Mouse (Mus musculus) kidney, adult 2 months (tissue): ENCODE data around the gene Trim71. TPM values are rescaled to one million over a fixed set of nuclear protein-coding genes. Genes with fewer than 3 reads are reported as not detected.

ENCODE experiments used
- DNase-seq: peaks from one replicate; pipeline ENCODE4 v3.0.0; 2021
- H3K27ac ChIP-seq: fragments of 200-500 bp; 2 replicates; pipeline ENCODE4 v1.5.1; 2012; ENCODE audit warnings: low read depth, low read length, control low read depth, inconsistent platforms; ENCODE audit not compliant: insufficient read depth
- H3K27me3 ChIP-seq: fragments of 200-500 bp; replicated peaks from 2 replicates; pipeline ENCODE4 v1.6.1; 2012; ENCODE audit warnings: mild to moderate bottlenecking, moderate library complexity, low read length, inconsistent platforms; ENCODE audit not compliant: control insufficient read depth, insufficient read depth
- H3K36me3 ChIP-seq: fragments of 200-500 bp; 2 replicates; pipeline ENCODE4 v1.6.1; 2012; ENCODE audit warnings: mild to moderate bottlenecking, moderate library complexity, low read length, inconsistent platforms; ENCODE audit not compliant: control insufficient read depth, insufficient read depth
- H3K4me1 ChIP-seq: fragments of 200-500 bp; 2 replicates; pipeline ENCODE4 v1.6.1; 2011; ENCODE audit warnings: low read length; ENCODE audit not compliant: control insufficient read depth, insufficient read depth
- H3K4me3 ChIP-seq: fragments of 200-500 bp; 2 replicates; pipeline ENCODE4 v1.5.1; 2011; ENCODE audit warnings: mild to moderate bottlenecking, low read depth, low read length, control low read depth; ENCODE audit not compliant: insufficient read depth
- CTCF ChIP-seq: fragments of 200-500 bp; conservative IDR thresholded peaks from 2 replicates; pipeline ENCODE4 v1.5.1; 2011; ENCODE audit warnings: low read depth, mild to moderate bottlenecking, control low read depth, low read length, moderate library complexity, mixed read lengths; ENCODE audit not compliant: insufficient read depth, insufficient read length
- POLR2A ChIP-seq: fragments of 200-500 bp; IDR thresholded peaks from one replicate; pipeline ENCODE4 v1.6.1; 2011; ENCODE audit warnings: low read depth, low read length, control low read depth
- WGBS: fragments of 180-500 bp; shearing (Covaris S2); methylation state at CpG from one replicate; pipeline ENCODE4 v1.1.7; 2018; 5-methylcytosine and 5-hydroxymethylcytosine counted together
- polyA plus RNA-seq: library from polyadenylated mRNA; depleted of rRNA; stranded (reverse); fragments of >200 nt; gene quantifications from 2 replicates; pipeline ENCODE4 v1.2.3, GENCODE M21; 2012

The Trim71 gene
- polyA plus RNA-seq, 1 experiment: 0.05 TPM

DNA sequence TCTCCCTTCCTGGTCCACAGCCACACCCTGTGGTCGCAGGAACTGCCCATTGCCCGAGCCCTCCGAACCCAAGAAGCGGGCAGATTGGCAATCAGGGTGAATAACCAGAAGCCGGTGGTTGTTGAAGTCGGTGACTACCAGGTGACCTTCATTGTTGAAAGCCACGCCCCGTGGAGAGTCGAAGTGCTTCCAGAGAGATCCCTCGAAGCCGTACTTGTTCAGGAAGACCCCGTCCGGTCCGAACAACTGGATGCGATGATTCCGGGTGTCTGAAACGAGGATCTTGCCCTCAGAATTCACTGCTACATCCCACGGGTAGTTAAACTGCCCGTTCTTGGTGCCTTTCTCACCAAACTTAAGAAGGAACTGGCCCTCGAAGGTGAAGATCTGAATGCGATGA is 51.3 kb downstream of the Trim71 start:
- H3K4me1 ChIP-seq: no peaks in the 10 kb centered on the region
- H3K4me3 ChIP-seq: no peak overlapping the region
- H3K27me3 ChIP-seq: no peaks in the 10 kb centered on the region
- TF ChIP-seq POLR2A (no peak), CTCF (no peak)
- WGBS: 98% methylated on average over 21 of the region's 21 CpGs
- H3K36me3 ChIP-seq: no peaks in the 10 kb centered on the region
- no peak overlapping the region for H3K27ac ChIP-seq
- DNase-seq: no peak

DNA sequence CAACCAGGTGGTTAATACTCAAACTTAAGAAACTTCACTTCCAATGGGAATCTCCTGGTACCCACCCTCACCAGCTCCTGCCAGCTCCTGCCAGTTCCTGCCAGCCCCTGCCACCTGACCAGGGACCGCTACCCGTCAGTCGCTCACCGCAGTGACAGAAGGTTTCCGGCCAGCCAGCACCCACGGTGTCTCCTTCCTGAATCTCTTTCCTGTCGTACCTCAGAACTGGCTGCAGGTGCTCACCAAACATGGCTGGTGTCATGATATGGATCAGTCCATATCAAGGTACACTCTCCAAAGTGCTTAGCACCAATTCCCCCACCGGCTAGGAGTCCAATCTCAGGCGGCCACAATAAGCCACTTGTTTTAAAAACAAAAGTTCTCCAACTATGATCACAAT is 54.4 kb downstream of the Trim71 start:
- 95% methylated on average over 9 of the region's 9 CpGs for WGBS
- no peaks in the 10 kb centered on the region for H3K36me3 ChIP-seq
- DNase-seq: no peak

DNA sequence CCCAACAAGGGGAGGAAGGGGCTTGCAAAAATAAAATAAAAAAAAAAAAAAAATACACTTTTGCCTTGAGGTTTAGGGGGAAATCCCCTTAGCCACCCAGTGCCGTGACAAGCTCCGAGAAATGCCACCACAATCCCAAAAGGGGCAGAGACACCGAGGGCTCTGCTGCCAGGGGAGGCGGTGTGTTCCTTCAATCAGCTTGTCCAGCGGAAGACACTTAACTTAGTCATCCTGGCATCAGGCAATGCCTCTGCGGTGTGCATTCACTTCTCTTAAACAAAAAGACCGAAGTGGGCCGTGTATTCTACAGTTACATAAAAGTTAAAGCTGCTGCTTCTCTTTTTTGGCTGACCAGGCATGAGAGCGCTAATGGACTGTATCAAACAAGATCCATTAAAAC is 56.7 kb downstream of the Trim71 start:
- Histone ChIP-seq H3K4me3 (no peak overlapping the region), H3K36me3 (no peaks in the 10 kb centered on the region), H3K27ac (no peak overlapping the region), H3K27me3 (no peaks in the 10 kb centered on the region), H3K4me1 (no peaks in the 10 kb centered on the region)
- WGBS: 68% methylated on average over 9 of the region's 9 CpGs
- no peak for TF ChIP-seq CTCF
- TF ChIP-seq POLR2A: no peak
- no peak for DNase-seq

More for the DNA sequence above, 54.4 kb downstream of the Trim71 start:
- TF ChIP-seq CTCF (no peak), POLR2A (no peak)
- Histone ChIP-seq H3K27ac (no peak overlapping the region), H3K4me1 (no peaks in the 10 kb centered on the region), H3K27me3 (no peaks in the 10 kb centered on the region), H3K4me3 (no peak overlapping the region)

DNA sequence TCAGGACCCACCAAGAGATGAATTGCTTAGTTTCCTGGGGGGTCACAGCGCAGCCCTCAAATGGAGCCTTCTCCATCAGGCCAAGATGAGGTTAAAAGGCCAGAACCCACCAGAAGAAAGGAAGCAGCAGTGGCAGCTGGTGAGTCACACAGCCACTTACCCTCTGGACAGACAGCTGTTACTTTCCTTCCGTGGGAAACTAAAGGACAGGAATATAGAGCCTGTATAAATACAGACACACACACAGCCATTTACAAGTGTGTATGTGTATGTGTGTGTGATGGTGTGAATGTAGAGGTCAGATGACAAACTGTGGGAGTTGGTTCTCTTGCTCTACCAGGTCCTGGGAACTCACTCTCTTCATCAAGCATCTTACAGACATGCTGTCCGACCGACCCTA is 57.6 kb downstream of the Trim71 start:
- no peak for DNase-seq
- H3K4me1 ChIP-seq: no peaks in the 10 kb centered on the region
- H3K27ac ChIP-seq: no peak overlapping the region
- TF ChIP-seq CTCF: no peak
- TF ChIP-seq POLR2A: no peak
- 62% methylated on average over 4 of the region's 4 CpGs for WGBS
- H3K36me3 ChIP-seq: no peaks in the 10 kb centered on the region
- no peaks in the 10 kb centered on the region for H3K27me3 ChIP-seq
- H3K4me3 ChIP-seq: no peak overlapping the region

DNA sequence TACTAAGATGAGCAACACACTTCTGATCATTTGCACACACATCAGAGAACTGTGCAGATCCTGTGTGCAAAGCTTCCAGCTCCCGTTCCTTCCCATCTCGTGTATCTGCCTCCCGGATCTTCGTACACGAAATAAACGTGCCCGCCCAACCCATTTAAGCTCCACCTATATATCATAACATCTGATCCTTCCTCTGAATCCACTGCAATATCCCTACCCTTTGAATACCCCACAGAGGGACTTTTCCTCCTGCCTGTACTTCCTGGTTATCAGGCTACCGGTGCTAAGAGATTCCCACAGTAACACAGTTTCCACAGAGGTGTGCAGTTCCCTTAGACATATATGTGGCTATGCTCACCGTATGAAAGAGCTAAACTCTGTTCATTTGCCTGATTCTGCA is 59.4 kb downstream of the Trim71 start, which contains the start of gene Ccr4:
Ccr4 (minus strand) TSS at position 101 of the 400 bp plus-strand sequence.
- TF ChIP-seq POLR2A: no peak
- H3K27ac ChIP-seq: no peak within 1 kb of the TSS
- H3K4me3 ChIP-seq: no peak within 1 kb of the TSS
- H3K4me1 ChIP-seq: no peaks in the 10 kb centered on the region
- H3K27me3 ChIP-seq: no peaks in the 10 kb centered on the region
- WGBS: 83% methylated on average over 9 of the region's 9 CpGs
- H3K36me3 ChIP-seq: no peaks in the 10 kb centered on the region
- no peak for DNase-seq

DNA sequence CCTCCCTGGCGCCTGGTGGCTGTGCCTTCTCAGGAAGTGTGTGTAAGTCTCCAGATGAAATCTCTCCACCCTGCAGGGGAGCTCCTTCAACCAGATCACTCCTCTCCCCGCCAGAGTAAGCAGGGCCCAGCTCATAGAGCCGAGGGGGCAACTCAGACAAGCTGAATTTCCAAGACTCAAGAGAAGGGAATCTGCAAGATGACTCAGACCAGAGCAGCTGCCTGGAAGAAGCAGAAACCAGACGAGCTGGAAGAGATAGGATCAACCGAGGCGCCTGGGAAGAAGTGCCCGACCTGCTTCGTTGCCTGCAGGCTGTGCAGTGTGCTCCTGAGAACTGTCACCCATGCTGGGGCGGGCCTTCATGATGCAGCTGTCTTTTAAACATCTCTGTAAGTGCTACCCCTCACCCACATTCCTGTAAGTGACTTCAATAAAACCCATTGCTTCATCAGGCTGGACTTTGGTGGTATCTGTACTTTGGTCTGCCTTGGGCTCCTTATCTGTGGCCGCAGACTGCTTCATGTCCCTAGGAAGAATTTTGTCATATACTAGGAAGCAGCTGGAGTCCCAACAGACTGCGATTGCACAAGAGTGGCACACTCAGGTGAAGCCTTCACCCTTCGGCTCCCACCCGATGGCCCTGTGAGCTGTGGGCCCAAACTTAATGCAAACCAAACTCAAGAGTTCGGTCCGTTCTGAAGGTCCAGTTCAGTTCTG is 61.3 kb downstream of the Trim71 start:
- no peak for DNase-seq
- no peak for TF ChIP-seq POLR2A
- no peak for TF ChIP-seq CTCF
- Histone ChIP-seq H3K27me3 (no peaks in the 10 kb centered on the region), H3K36me3 (no peaks in the 10 kb centered on the region), H3K4me1 (no peaks in the 10 kb centered on the region), H3K4me3 (no peak overlapping the region), H3K27ac (no peak overlapping the region)
- WGBS: 75% methylated on average over 15 of the region's 15 CpGs

DNA sequence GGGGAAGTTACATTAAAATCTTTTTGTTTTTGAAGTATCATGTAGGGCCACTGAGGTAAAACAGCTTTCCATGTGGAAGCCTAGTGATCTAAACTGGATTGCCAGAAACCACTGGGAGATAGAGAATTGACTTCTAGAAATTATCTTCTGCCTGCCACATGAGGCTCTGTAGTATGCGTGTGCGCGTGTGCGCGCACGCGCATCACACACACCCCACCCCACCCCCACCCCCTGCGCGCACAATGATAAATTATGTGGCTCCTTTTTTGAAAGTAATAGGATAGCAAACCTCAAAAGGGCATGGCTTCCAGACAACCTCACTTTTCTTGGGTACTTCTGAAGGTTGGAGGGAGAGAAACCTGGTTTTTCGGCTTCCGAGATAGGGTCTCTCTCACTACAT is 62.3 kb downstream of the Trim71 start:
- no peak overlapping the region for H3K4me3 ChIP-seq
- H3K27ac ChIP-seq: no peak overlapping the region
- no peaks in the 10 kb centered on the region for H3K36me3 ChIP-seq
- WGBS: 96% methylated on average over 11 of the region's 11 CpGs
- DNase-seq: no peak
- TF ChIP-seq CTCF (no peak), POLR2A (no peak)
- H3K27me3 ChIP-seq: no peaks in the 10 kb centered on the region
- H3K4me1 ChIP-seq: no peaks in the 10 kb centered on the region
